Mouse (Mus musculus): ENCODE measurements at regions not wholly inside any gene's neighbourhood (a gene's known extent, or its start where the extent isn't known, plus 50 kb on each side); places are given as distances from the start of the nearest gene placed in this dataset.

DNA sequence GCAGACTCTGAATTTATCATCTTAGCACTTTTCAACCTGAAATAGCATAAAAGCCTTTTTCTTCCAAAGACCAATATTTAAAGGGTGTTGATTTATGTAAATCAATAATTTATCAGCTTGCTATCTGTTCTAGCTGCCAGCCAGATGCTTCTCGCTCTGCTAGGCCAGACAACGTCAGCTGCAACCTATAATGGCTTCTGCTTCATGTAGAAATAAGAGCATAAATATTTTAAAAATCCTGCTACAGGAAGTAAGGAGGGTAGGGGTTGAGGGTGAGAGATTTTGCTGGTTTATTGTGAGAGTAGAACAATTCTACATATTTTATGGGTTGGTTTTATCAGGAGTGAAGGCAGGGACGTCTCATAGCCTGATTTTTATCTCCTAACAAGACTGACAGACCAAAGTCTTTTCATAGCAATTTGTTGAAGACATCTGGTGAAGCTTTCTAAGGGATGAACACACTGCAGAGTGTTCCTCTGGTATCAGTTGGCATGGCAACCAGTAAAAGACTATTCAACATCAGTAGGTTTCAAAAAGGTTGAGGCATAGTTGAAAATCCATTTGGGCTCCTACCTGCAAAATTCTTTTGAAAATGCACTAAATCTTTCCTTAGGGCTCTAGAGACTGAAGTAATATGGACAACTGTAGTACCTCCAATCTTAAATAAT is 456.7 kb downstream of the Isl1 start:
- no peak for TF ChIP-seq CTCF (IDR thresholded peaks at IDR 0.05; ENCODE audit: insufficient read depth, low read length)
- TF ChIP-seq POLR2A (IDR thresholded peaks at IDR 0.05; ENCODE audit: borderline replicate concordance, extremely low read depth, low read depth, low read length) = no peak

All from lung, adult 2 months (tissue).